Mouse (Mus musculus) cerebral cortex, adult 2 months (tissue): ENCODE measurements around the gene Tmem52.

Experiments
- WGBS: fragments of 180-500 bp; shearing (Covaris S2); methylation state at CpG from one replicate; pipeline ENCODE4 v1.1.7; 2018; 5-methylcytosine and 5-hydroxymethylcytosine counted together

Gene Tmem52

GRCm38 (mm10) chr4:155510981-155511380 is 42.1 kb downstream of the Tmem52 start:
- WGBS, result 25% methylated on average over 1 of the region's 1 CpGs

GRCm38 (mm10) chr4:155514810-155515209 is 45.9 kb downstream of the Tmem52 start:
- 66% methylated on average over 2 of the region's 2 CpGs for WGBS

GRCm38 (mm10) chr4:155517948-155518517 is 49.1 kb downstream of the Tmem52 start:
- 85% methylated on average over 7 of the region's 7 CpGs for WGBS
